Mouse (Mus musculus) heart, embryonic 16.5 days (tissue): ENCODE measurements around the gene Ccdc14. TPM values are rescaled to one million over a fixed set of nuclear protein-coding genes. Genes with fewer than 3 reads are reported as not detected.

Experiments
- ATAC-seq: fragments of 200-750 bp; cut with Nextera tagmentation; replicated peaks from 2 replicates; pipeline ENCODE4 v1.8.0; 2017; ENCODE audit warnings: moderate number of reproducible peaks; ENCODE audit not compliant: insufficient read depth, low FRiP score; ENCODE audit errors: extremely low read depth
- H3K27ac ChIP-seq: fragments of 300-500 bp; sonication (generic); 2 replicates; pipeline ENCODE4 v1.5.1; 2014; ENCODE audit warnings: mild to moderate bottlenecking, low read length, control low read depth, moderate library complexity
- H3K27me3 ChIP-seq: fragments of 300-500 bp; sonication (generic); 2 replicates; pipeline ENCODE4 v1.6.1; 2014; ENCODE audit warnings: low read length, mixed read lengths; ENCODE audit not compliant: control insufficient read depth, insufficient read depth
- H3K36me3 ChIP-seq: fragments of 300-500 bp; sonication (generic); 2 replicates; pipeline ENCODE4 v1.6.1; 2014; ENCODE audit not compliant: control insufficient read depth, insufficient read depth
- H3K4me1 ChIP-seq: fragments of 300-500 bp; sonication (generic); 2 replicates; pipeline ENCODE4 v1.6.1; 2014; ENCODE audit warnings: low read length, mixed read lengths; ENCODE audit not compliant: control insufficient read depth, insufficient read depth
- H3K4me2 ChIP-seq: fragments of 300-500 bp; sonication (generic); 2 replicates; pipeline ENCODE4 v1.6.1; 2014; ENCODE audit warnings: low read depth, mild to moderate bottlenecking, control low read depth, low read length
- H3K4me3 ChIP-seq: fragments of 300-500 bp; sonication (generic); 2 replicates; pipeline ENCODE4 v1.5.1; 2014; ENCODE audit warnings: mild to moderate bottlenecking, control low read depth, low read length
- H3K9ac ChIP-seq: fragments of 300-500 bp; sonication (generic); 2 replicates; pipeline ENCODE4 v1.6.1; 2014; ENCODE audit warnings: low read length, control low read depth
- H3K9me3 ChIP-seq: fragments of 300-500 bp; sonication (generic); replicated peaks from 2 replicates; pipeline ENCODE4 v1.6.1; 2016; ENCODE audit warnings: low read length; ENCODE audit not compliant: control insufficient read depth
- WGBS: fragments of 180-500 bp; shearing (Covaris S2); extraction: QIAGEN DNeasy Blood & Tissue Kit; methylation state at CpG from one replicate; pipeline ENCODE4 v1.1.7; 2014; 5-methylcytosine and 5-hydroxymethylcytosine counted together
- polyA plus RNA-seq: library from polyadenylated mRNA; unstranded; fragments of >200 nt; fragmentation: Nextera tagmentation; extraction: Ambion mirVana; gene quantifications from 2 replicates; pipeline ENCODE4 v1.2.1, GENCODE M21; 2015

Ccdc14 gene
- polyA plus RNA-seq, 1 experiment from 2014 or later, result 4.1 TPM

DNA sequence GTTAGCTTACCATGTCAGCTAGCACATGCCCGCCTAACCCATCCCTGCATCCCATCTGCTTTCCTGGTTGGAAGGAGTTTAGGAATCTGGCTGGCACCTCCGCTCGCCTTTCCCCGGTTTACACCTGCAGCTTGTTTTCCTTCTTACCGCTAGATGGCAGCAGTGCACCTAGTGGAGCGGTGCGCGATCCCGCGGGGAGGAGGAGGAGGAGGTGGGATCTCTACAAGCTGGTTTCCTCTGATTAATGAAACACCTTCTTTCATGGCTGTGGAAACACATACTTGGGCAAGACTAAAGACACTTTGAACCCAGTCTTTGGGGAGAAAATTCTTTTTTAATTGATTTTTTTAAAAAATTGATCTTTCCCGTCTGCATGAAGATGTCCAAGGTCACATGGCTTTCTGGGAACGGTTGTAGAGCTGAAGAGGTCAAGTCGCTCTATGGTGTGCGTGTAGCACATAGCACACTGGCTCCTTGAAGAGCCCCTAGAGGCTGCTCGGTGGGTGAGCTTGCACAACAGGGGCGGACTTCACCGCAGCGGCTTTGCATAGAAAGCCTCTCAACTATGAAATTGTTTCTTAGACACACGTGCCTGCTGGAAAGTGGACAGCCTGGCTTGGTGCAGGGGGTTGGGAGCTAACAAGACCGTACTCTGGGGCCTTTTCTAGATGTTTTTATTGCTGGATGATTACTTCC lies 23.2 kb upstream of the Ccdc14 start:
- peak; percentile 74 for ATAC-seq
- peaks cover 10% of the 10 kb centered on the region; the same call in 1 of the 2 replicates for H3K27me3 ChIP-seq
- H3K4me3 ChIP-seq, result peak overlapping the region; percentile 40
- 8% methylated on average over 20 of the region's 20 CpGs for WGBS
- H3K4me1 ChIP-seq, result peaks cover 12% of the 10 kb centered on the region
- H3K9me3 ChIP-seq, result no peaks in the 10 kb centered on the region
- H3K36me3 ChIP-seq, result no peaks in the 10 kb centered on the region
- peak overlapping the region; percentile 26; the same call in 1 of the 2 replicates for H3K9ac ChIP-seq
- no peak overlapping the region for H3K27ac ChIP-seq
- H3K4me2 ChIP-seq, result peak overlapping the region; percentile 62

DNA sequence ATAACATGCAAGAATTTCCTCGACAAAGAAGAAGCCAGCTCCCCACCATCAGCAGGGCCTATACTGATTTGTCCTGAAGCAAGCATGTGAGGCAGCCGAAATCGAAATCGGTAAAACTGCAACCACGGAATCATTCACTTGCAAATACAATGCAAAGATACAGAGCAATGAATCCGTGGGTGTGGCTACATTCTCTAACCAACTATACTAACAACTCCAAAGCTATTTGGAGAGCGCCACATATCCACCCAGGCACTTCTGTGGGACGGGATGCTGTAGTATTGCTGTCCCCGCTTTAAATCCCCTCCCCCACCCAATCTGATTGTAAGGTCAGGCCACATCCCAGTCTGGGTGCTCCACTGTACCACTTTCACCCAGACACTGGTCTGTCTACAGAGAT lies 22.1 kb upstream of the Ccdc14 start:
- Histone ChIP-seq H3K27ac (no peak overlapping the region), H3K4me2 (no peak overlapping the region), H3K4me3 (no peak overlapping the region), H3K36me3 (no peaks in the 10 kb centered on the region), H3K27me3 (peaks cover 10% of the 10 kb centered on the region; the same call in 1 of the 2 replicates), H3K9me3 (no peaks in the 10 kb centered on the region), H3K4me1 (peaks cover 12% of the 10 kb centered on the region), H3K9ac (no peak overlapping the region)
- 68% methylated on average over 9 of the region's 9 CpGs for WGBS
- no peak for ATAC-seq

DNA sequence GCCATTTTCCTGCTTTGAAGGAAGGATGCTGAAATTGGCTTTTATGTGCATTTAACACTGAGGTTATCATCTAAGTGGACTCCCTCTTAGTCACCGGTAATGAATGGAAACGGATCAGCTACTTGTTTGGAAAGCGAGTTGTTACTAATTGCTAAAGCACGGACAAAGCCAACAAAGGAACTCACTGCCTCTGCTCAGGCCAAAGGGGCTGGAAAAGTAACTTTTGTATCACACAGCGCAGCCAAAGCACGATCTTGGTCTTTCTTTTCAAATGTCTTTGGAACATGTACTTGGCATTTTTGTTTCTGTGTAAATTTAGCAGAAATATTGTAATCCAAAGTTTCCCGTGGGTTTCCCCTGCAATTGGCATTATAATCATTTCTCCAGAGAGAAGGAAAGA lies 18.4 kb upstream of the Ccdc14 start:
- Histone ChIP-seq H3K36me3 (no peaks in the 10 kb centered on the region), H3K9me3 (no peaks in the 10 kb centered on the region), H3K27ac (no peak overlapping the region), H3K4me1 (peaks cover 12% of the 10 kb centered on the region), H3K4me2 (no peak overlapping the region), H3K4me3 (no peak overlapping the region), H3K9ac (no peak overlapping the region), H3K27me3 (0 out of 2 replicates have a peak, but pooled peaks cover 3% of the 10 kb centered on the region)
- WGBS, result 72% methylated on average over 7 of the region's 7 CpGs
- ATAC-seq, result no peak

DNA sequence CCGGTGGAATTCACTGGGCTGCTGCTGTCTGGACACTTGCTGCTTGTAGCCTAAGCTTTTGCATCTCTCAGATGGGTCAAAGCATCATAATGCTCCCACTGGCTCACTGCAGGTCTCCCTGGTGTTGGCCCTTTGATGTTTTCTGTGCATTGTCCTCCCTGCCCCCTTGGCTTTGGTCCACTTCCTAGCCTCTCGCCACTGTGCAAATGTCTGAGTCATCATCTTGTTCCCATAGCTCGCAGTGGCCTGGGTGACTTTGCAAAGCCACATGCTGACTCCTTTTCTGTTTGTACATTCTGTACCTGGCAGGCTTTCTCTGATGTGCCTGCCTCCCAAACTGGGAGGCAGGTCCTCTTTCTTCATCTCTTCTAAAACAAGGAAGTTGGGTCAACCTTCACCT lies 17.6 kb upstream of the Ccdc14 start:
- ATAC-seq, result no peak
- H3K4me1 ChIP-seq, result peaks cover 7% of the 10 kb centered on the region
- H3K9me3 ChIP-seq, result no peaks in the 10 kb centered on the region
- H3K4me3 ChIP-seq, result no peak overlapping the region
- 49% methylated on average over 3 of the region's 3 CpGs for WGBS
- no peak overlapping the region for H3K9ac ChIP-seq
- H3K27me3 ChIP-seq, result 0 out of 2 replicates have a peak, but pooled peaks cover 3% of the 10 kb centered on the region
- no peak overlapping the region for H3K4me2 ChIP-seq
- H3K36me3 ChIP-seq, result no peaks in the 10 kb centered on the region
- H3K27ac ChIP-seq, result no peak overlapping the region

DNA sequence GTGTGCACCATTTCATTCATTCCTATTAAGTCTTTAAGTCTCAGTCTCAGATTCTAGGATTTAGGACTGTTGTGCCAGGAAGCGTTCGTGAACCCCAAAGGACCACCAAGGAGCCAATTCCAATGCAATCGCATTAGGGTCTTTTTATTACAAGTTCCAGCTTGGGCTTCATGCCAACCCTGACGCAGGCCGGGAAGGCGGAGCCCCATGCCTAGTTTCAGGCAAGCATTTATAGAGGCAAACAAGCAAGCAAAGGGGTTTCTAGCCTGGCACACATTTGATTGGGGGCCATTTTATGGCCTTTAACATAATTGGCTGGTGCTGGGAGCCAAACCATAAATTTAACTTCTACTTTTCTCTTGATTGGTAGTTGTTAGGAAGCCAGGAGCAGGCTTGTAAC lies 16.1 kb upstream of the Ccdc14 start:
- Histone ChIP-seq H3K4me2 (no peak overlapping the region), H3K9ac (no peak overlapping the region), H3K36me3 (no peaks in the 10 kb centered on the region), H3K27me3 (0 out of 2 replicates have a peak, but pooled peaks cover 3% of the 10 kb centered on the region), H3K4me1 (peaks cover 7% of the 10 kb centered on the region), H3K27ac (no peak overlapping the region), H3K9me3 (no peaks in the 10 kb centered on the region), H3K4me3 (no peak overlapping the region)
- 87% methylated on average over 6 of the region's 6 CpGs for WGBS
- no peak for ATAC-seq

DNA sequence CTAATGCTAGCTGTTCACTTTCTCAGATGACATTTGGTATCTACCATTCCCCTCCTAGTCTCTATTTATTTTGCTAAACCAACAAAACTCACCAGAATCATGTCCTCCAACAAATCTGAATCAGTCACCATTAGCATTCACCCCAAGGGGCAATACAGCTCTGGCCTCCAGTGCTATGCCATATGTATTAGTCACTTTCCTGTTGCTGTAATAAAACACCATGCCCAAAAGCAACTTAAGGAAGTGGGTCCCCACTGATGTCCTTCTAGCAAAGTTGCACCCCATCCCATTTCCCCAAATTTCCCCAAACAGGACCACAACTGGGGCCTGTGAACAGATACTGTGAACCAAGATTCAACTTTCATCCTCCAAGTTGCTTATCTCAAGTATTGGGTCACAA lies 8.6 kb upstream of the Ccdc14 start:
- H3K36me3 ChIP-seq, result no peaks in the 10 kb centered on the region
- no peak overlapping the region for H3K4me3 ChIP-seq
- H3K4me2 ChIP-seq, result no peak overlapping the region
- no peak overlapping the region for H3K9ac ChIP-seq
- no peaks in the 10 kb centered on the region for H3K27me3 ChIP-seq
- H3K4me1 ChIP-seq, result no peaks in the 10 kb centered on the region
- no peak overlapping the region for H3K27ac ChIP-seq
- no peak for ATAC-seq
- no peaks in the 10 kb centered on the region for H3K9me3 ChIP-seq

DNA sequence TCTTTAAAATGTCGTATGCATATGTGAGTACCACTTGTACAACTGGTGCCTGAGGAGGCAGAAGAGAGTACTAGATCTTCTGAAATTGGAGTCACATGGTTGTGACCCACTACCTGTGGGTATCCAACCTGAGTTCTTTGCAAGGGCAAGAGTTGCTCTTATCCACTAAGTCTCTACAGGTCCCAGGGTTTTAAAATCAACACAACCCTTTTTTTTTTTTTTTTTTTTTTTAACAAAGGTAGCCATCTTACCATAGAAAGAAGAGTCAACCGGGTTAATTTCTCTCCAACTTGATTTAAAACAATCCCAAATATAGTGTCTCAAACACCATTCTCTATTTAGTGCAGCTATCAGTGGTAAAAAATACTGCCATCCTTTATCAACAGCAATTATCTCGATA lies 537 bp upstream of the Ccdc14 start:
- WGBS, result 78% methylated on average over 3 of the region's 3 CpGs

DNA sequence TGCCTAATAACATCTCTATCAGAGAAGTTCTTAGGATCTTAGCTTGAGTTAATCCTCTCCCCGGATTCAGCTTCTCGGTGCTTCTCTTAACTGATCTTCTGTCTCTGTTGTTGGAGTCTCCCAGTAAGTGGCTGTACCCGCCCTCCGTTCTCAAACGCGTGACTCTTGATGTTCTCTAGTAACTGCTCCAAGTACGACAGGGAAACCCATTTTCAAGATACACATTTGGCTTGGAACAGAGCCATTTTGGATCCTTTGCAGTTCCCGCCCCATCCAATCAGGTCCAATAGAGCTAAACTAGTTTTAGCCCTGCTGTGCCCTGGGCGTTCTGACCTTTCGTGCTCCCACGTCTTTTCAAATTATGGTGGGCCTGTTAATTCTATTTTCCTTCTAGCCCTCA lies 740 bp downstream of the Ccdc14 start:
- Histone ChIP-seq H3K4me3 (peak overlapping the region; percentile 82), H3K4me1 (peaks cover 5% of the 10 kb centered on the region; the same call in 1 of the 2 replicates), H3K27ac (peak overlapping the region; percentile 86), H3K9ac (peak overlapping the region; percentile 83), H3K4me2 (peak overlapping the region; percentile 75), H3K27me3 (no peaks in the 10 kb centered on the region), H3K36me3 (no peaks in the 10 kb centered on the region), H3K9me3 (no peaks in the 10 kb centered on the region)
- WGBS, result 11% methylated on average over 11 of the region's 11 CpGs
- no peak for ATAC-seq

More for the DNA sequence above, 537 bp upstream of the Ccdc14 start:
- Histone ChIP-seq H3K4me1 (peaks cover 5% of the 10 kb centered on the region; the same call in 1 of the 2 replicates), H3K27me3 (no peaks in the 10 kb centered on the region), H3K4me2 (no peak overlapping the region), H3K27ac (no peak overlapping the region; the same call in 1 of the 2 replicates), H3K36me3 (no peaks in the 10 kb centered on the region), H3K9ac (no peak overlapping the region), H3K9me3 (no peaks in the 10 kb centered on the region), H3K4me3 (peak overlapping the region; percentile 82)
- ATAC-seq, result no peak

DNA sequence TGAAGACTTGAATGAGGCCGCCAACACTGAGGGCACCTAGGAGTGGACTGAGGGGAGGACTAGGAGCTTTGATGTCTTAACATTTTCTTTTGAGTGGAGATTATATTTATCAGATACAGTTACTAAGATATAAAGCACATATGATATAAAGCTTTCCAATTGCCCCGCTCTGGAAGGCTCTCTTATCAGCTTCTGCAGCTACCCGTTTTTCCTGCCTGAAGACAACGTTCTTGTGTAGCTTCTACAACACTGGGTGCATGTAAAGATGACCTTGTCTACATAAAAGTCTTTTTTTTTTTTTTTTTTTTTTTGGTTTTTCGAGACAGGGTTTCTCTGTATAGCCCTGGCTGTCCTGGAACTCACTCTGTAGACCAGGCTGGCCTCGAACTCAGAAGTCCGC lies 4.1 kb downstream of the Ccdc14 start:
- WGBS, result 80% methylated on average over 5 of the region's 7 CpGs
- H3K36me3 ChIP-seq, result no peaks in the 10 kb centered on the region
- H3K4me2 ChIP-seq, result no peak overlapping the region
- no peak overlapping the region for H3K9ac ChIP-seq
- H3K27ac ChIP-seq, result no peak overlapping the region
- ATAC-seq, result no peak
- no peaks in the 10 kb centered on the region for H3K9me3 ChIP-seq
- no peak overlapping the region for H3K4me3 ChIP-seq
- no peaks in the 10 kb centered on the region for H3K27me3 ChIP-seq
- peaks cover 5% of the 10 kb centered on the region; the same call in 1 of the 2 replicates for H3K4me1 ChIP-seq
